Mouse (Mus musculus) c-Kit-positive CD71-negative TER-119-negative erythroid progenitor cells, embryonic 14.5 days (primary cell): Measurements from ENCODE around the gene Zfp119b.

Experiments used
- DNase-seq: peaks from one replicate; pipeline ENCODE4 v3.0.0-alpha.2; 2013; ENCODE audit warnings: low read depth

Zfp119b gene

DNA sequence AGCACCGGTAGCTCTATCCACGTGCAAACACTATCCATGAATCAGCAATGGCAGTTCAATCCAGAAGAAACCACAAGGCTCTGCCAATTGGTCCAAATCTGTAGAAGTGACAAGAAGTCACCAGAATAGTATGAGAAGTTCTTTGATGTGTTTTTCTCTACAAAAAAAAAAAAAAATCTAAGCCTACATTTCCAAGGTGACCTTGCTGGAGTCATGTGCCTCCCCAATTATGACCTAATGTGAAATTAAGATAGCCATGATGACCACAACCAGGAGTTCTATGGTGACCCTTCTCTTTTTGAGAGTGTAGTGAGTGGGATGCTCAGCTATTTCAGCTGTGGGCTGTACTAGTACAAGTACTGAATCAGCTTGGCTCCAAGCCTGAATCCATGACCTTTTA lies at the start of gene Zfp119b:
Zfp119b (minus strand) TSS at position 101 of the 400 bp plus-strand sequence.
- no peak for DNase-seq

- DNase-seq = no peak
These were observed 46.7 kb upstream of the Zfp119b start for GRCm38 (mm10) chr17:55996007-55996406.

DNA sequence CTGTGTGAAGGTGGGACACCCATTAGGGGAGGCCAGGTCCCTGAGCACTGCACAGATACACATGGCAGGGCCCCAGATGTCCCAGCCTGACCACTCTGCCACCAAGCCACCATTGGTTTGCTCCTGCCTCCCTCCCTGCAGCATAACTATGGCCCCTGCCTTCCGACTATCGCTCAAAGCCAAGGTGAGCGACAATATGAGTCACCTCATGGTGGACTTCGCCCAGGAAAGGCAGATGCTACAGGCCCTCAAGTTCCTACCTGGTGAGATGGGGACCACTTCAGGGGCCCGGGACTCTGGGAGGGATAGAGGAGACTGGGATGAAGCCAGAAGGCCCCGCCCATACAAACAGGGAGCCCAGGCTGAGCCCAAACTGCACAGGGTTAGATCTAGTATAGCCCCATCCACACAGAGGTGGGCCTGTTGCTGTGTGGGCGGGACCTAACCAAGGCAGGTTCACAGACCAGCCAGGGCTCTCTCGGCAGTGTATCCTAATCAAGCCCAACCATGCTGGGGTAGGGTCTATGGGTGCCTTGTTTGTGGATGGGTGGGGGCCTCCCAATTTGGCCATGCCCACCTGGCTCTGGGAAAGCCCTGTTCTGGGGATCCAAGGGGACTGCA lies 41.1 kb upstream of the Zfp119b start:
- DNase-seq = no peak

GRCm38 (mm10) chr17:55986030-55986961 lies 37.0 kb upstream of the Zfp119b start, which contains the start of gene Fsd1:
Gene Fsd1, plus strand, starts transcription at chr17:55986509.
- no peak for DNase-seq

GRCm38 (mm10) chr17:55977301-55977700 lies 28.0 kb upstream of the Zfp119b start:
- no peak for DNase-seq

DNA sequence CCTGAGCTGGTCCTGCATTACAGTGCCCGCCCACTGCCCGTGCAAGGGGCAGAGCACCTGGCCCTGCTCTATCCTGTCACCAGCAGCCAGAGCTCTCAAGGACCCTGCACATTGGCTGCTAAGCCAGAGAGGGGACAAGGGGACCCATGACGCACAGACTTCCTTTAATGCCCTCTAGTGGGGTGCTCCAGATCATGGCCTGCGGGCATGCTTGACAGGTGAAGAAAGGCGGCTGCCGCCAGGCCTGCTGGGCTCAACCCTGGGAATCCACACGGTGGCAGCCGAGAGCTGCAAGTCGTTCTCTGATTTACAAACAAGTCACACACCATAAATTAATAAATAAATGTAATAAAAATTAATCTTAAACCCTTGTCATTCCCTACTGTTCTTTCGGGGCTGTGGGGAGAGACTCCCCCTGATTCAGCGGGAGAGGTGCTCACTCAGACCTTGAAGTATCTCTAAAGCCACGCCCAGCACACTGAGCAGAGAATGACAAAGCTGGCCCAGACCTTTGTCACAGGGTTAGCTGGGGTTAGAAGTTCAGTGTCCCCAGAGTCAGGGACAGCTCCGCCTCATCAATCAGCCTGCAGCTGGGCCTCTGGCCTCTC lies 27.1 kb upstream of the Zfp119b start:
- peak; percentile 65 for DNase-seq

- no peak for DNase-seq
These were observed 22.2 kb upstream of the Zfp119b start for GRCm38 (mm10) chr17:55971453-55971852.

GRCm38 (mm10) chr17:55969966-55970891 lies 20.9 kb upstream of the Zfp119b start, which contains the start of gene Shd:
Gene Shd, plus strand, starts transcription at chr17:55970467.
- no peak for DNase-seq

DNA sequence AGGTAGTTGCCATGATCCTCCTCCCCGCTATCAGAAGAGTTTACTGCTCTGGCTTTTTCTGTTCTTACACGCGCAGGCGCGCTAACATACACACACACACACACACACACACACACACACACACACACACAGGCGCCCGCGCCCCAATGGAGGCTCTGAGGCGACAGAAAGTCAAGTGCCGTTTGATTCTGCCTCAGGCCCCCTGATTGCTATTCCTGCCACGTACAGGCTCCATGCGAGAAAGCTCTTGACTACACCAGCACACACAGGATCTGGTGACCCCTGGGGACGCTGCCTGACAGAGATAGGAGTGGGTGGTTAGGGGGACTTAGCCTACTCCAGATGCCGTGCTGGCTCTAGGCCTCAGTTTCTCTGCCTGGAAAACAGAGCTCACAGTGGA lies 20.3 kb upstream of the Zfp119b start:
- DNase-seq = no peak

DNA sequence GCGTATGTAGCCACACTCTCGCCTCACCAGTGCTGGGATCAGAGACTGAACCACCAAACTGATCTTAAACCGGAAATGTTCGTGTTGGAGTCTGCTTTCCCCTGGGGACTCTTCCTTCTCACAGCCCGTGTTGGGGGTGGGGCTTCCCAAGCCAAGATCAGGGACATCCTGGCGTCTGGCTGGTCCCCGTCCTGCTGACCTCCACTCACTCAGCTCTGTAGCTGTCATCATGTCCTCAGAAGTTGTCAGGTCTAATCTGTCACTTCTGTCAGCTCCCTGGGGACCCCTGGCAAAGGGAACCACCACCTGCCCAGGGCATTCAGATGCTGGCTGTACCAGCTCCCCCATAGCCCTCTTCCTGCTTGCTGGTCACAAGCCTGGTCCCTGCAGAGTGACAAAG lies 18.9 kb upstream of the Zfp119b start:
- DNase-seq = no peak

- no peak for DNase-seq
These were observed 17.9 kb upstream of the Zfp119b start for GRCm38 (mm10) chr17:55967186-55967585.

DNA sequence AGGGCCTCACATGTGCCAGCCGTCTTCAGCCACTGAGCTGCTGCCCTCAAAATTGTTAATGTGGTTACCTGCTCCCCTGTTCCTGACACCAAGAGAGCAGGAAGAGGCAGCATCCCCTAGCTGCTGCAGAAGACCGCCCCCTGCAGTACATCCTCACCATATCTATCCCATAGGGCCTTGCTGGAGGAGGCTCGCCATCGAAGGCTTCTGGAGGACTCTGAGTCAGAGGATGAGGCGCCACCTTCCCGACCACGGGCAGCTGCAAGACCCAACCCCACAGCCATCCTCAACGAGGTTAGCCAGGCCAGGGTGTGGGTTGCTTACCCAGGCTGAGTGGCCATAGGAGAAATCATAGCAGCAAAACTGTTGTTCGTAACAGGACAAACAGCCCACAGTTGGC lies 15.7 kb upstream of the Zfp119b start:
- DNase-seq = no peak

DNA sequence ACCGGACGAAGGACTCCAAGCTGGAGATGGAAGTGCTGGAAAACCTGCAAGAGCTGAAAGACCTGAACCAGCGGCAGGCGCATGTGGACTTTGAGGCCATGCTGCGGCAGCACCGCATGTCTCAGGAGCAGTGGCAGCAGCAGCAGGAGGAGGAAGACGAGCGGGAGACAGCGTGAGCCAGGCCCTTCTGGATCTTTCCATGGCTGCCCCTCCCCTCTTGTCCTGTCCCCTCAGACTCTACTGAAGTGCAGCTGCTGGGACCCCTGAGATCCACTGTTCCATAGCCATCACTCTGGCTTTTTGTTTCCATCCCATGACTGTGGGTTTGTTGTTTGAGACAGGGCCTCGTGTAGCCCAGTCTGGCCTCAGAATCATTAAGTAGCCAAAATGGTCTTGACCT lies 15.2 kb upstream of the Zfp119b start:
- DNase-seq = no peak

DNA sequence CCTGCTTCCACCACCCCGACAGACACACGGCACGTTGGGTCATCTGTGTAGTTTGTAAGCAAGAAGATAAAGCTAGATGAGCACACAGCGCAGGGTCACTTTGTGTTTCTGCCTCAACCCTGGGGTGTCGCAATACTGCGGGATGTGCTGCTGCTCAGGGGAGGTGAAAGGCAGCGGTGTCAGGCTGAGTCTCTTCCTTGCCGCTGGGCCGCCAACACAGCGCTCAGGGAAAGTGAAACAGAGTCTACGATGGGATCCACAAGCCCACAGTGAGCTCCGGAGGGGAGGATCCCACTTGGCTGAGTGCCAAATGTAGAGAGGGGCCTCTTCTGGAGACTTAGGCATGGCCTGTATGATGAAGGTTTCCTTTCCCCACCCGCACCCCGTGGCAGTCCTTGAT lies 13.9 kb upstream of the Zfp119b start:
- DNase-seq = no peak

DNA sequence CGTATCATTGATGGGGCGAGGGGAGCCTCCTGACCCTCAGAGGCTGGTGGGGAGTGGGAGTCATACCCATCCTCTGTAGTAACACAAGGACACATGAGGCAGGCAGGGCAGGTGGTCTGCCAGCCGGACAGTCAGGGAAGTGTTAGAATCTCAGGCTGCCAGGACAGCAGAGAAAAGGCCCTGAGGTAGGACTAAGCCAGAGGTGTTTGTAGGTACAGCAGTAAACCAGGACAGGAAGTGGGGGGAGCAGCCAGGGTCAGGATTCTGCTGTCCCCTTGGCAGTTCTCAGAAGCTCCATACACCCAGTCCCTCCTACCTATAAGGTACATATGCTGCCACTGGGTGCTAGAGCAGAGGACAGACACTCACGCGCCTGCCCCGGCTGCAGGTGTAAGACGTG lies 12.3 kb upstream of the Zfp119b start:
- DNase-seq = no peak

DNA sequence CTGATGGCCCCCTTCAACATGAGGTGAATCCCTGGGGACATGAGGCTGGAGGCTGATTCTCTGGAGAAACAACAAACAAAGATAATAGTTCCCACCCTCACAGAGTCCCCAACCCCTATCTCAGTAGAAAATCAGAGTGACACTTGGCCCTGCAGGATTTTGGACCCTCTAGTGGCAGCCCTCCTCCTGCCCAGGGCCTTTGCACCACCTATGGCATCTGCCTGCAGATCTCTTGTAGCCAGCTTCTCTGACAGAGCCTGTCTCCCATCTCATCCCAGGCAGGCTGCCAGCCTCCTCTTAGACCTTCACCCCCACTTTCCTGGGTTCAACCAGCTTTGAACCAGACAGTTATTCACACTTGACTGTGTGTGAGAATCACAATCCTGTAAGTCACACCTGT lies 11.5 kb upstream of the Zfp119b start:
- DNase-seq = no peak

DNA sequence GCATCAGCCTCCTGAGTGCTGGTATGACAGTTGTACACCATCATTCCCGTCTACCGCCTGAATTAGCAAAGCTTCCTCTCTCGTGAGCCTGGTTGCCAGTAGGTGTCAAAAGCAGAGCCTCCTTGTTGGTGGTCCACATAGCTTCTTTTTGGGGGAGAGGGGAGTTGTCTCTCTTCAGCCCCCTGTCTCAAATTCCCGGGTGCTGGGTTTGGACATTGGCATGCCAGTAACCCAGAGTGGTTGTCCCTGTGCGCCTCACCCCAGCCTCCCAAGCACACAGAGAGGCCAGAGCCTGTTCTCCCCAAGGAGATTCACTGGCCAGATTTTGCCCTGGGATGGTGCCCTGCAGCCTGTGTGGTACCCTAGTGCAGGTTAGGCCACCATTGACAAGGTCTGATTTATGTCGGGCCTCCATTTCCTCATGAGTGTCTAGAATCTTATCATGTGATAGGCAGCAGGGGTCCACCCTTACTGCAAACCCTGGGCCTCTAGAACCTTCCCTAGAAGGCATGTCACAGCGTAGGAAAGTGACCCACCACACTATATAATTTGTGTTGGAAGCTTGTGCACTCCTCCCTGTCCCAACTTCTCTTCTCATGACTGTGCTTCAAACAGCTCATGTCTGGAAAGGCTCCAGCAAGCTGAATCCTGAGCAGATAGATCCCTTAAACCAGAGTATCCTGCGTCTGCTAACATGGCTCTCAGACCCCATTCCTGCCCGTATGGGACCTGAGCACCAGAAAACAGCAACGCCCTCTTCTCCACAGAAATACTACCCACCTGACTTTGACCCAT lies 10.8 kb upstream of the Zfp119b start:
- no peak for DNase-seq

GRCm38 (mm10) chr17:55958918-55959728 lies 9.8 kb upstream of the Zfp119b start, which contains the start of gene Yju2:
Gene Yju2, plus strand, starts transcription at chr17:55959099.
- DNase-seq = peak; percentile 93

DNA sequence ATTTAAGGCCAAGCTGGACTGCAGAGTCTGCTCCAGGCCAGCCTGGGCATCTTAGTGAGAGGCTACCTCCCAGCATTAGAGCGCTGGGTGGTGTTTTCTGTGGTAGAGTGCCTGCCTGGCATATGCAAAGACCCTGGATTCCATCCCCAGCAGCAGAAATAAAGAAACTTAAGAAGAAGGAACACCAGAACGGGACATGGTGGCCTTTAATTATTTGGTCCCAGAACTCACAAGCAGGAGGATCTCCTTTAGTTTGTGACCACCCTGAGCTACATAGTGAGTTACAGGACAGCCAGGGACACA lies 9.2 kb upstream of the Zfp119b start:
- DNase-seq = no peak
